Mouse (Mus musculus): ENCODE results near the gene Aldh4a1.

DNA sequence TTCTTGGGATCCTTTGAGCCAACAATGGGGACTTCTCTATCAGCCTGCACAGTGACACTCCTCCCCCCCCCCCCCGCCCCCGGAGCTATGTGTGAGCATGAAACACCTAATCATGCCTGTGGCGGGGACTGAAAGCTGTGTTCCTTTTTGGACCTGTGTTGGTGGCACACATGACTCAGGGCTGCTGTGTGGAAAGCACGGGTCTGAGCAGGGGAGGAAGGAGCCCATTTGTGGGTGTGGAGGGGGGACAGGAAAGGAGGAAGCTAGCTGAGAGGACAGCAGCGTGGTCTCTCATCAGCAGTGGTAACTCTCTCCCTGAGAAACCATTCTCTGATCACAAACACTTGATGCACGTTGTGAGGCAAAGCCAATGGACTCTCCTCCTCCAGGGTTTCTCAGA lies 18.1 kb downstream of the Aldh4a1 start:
- TF ChIP-seq USF1 (IDR thresholded peaks at IDR 0.05; ENCODE audit: low read depth) (no peak), SRF (IDR thresholded peaks at IDR 0.05; ENCODE audit: control insufficient read depth, insufficient read length, low read depth) (no peak), POLR2A (IDR thresholded peaks at IDR 0.05; ENCODE audit: insufficient read length, low read depth) (no peak), E2F4 (IDR thresholded peaks at IDR 0.05; ENCODE audit: insufficient read depth) (no peak), MYOD1 (IDR thresholded peaks at IDR 0.05; ENCODE audit: control insufficient read depth in 1 of 3, insufficient read length in 2 of 3, low read depth in 2 of 3) (no peak), POLR2AphosphoS2 (IDR thresholded peaks at IDR 0.05; ENCODE audit: insufficient read length, low read depth) (no peak), REST (IDR thresholded peaks at IDR 0.05; ENCODE audit: insufficient read depth, insufficient read length) (no peak), MAX (IDR thresholded peaks at IDR 0.05; ENCODE audit: low read depth) (no peak), MYOG (IDR thresholded peaks at IDR 0.05; ENCODE audit: control insufficient read depth in 1 of 3, insufficient read depth in 1 of 3, insufficient read length in 2 of 3, low read depth in 2 of 3) (no peak), TCF12 (IDR thresholded peaks at IDR 0.05; ENCODE audit: insufficient read depth, poor library complexity, severe bottlenecking) (no peak), TCF3 (IDR thresholded peaks at IDR 0.05; ENCODE audit: insufficient read length, low read depth) (no peak)
